Mouse (Mus musculus): Measurements from ENCODE around the gene Olfml2b. TPM values are rescaled to one million over a fixed set of nuclear protein-coding genes. Genes with fewer than 3 reads are reported as not detected.

Olfml2b gene
- 4.4 and 7.0 TPM in 2 replicates for polyA plus RNA-seq (2015; fragmentation: Nextera tagmentation; extraction: Ambion mirVana)

DNA sequence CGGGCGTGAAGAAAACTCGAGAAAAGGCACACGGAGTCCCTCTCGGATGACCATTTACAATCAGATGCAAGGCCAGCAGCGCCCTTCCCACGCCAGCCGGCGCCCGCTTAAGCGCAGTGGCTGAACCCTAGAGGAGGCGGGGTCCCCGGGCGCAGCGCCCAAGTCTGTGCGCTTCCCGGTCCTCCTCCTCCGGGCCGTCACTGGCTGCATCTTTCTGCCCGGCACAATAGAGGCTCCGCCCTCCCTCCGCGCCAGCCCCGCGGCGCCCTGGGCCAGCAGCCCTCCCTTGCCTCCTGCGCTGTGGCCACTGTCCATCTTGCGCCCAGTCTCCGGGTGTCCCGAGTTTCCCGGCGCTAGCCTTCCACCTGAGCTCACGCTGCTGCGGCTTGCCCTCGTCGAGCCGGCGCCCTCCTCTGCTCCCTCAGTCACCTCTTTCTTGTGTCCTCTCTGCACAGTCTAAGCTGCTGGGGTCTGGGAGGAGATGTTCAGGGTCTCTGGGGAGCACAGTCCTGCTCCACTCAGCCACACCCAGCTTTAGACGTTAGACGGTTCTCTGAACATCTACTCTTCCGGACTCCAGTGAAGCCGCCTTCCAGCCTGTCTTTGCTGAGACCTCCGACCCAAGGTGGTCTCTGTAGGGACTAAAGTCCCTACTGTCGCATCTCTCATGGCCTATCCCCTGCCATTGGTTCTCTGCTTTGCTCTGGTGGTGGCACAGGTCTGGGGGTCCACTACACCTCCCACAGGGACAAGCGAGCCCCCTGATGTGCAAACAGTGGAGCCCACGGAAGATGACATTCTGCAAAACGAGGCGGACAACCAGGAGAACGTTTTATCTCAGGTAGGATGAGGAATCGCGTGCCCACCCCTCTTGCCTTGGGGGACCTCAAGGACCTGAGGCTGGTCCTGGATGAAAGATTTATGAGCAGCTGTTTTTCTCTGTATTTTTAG, at the start of gene Olfml2b:
TSS of gene Olfml2b (plus strand) at position 278 of the 951 bp plus-strand sequence.
- H3K36me3 ChIP-seq (ENCODE audit: control insufficient read depth, insufficient read depth, low read length), result no peaks in the 10 kb centered on the region
- peak within 1 kb of the TSS; percentile 86 for H3K4me2 ChIP-seq (ENCODE audit: low read length)
- H3K9me3 ChIP-seq (ENCODE audit: control insufficient read depth, low read length), result no peaks in the 10 kb centered on the region
- no peak within 1 kb of the TSS for H3K27ac ChIP-seq (ENCODE audit: low read depth, low read length)
- WGBS, result 13% methylated on average over 51 of the region's 51 CpGs
- peak; percentile 98 for ATAC-seq
- H3K9ac ChIP-seq (ENCODE audit: low read depth, low read length), result peak within 1 kb of the TSS; percentile 73
- peaks cover 3% of the 10 kb centered on the region; the same call in 1 of the 2 replicates for H3K4me1 ChIP-seq (ENCODE audit: control insufficient read depth, insufficient read depth, low read depth, low read length)
- H3K27me3 ChIP-seq (replicated peaks; ENCODE audit: control insufficient read depth, insufficient read depth, low read length), result no peaks in the 10 kb centered on the region
- H3K4me3 ChIP-seq (ENCODE audit: low read length), result peak within 1 kb of the TSS; percentile 56

DNA sequence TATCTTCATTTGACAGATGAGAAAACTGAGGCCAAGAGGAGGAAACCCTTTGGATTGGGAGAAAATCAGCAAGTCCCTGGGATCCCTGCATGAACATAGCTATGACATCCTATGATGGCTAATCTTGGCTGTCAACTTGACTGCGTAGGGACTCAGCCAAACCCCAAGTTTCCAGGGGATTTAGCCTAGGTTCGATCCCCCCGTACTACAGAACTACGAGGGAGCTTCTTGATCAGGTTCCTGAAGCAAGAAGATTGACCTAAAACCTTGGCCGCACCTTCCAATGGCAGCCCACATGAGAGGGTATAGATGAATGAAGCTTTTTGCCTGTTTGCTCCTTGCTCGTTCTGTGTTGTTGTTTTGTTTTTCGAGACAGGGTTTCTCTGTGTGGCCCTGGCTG, 49.8 kb upstream of the Olfml2b start:
- Histone ChIP-seq H3K9ac (ENCODE audit: low read depth, low read length) (no peak overlapping the region), H3K27ac (ENCODE audit: low read depth, low read length) (no peak overlapping the region), H3K4me2 (ENCODE audit: low read length) (no peak overlapping the region), H3K36me3 (ENCODE audit: control insufficient read depth, insufficient read depth, low read length) (no peaks in the 10 kb centered on the region), H3K4me1 (ENCODE audit: control insufficient read depth, insufficient read depth, low read depth, low read length) (no peaks in the 10 kb centered on the region), H3K4me3 (ENCODE audit: low read length) (no peak overlapping the region), H3K27me3 (replicated peaks; ENCODE audit: control insufficient read depth, insufficient read depth, low read length) (no peaks in the 10 kb centered on the region), H3K9me3 (ENCODE audit: control insufficient read depth, low read length) (no peaks in the 10 kb centered on the region)
- no peak for ATAC-seq
- WGBS, result 96% methylated on average over 7 of the region's 7 CpGs

DNA sequence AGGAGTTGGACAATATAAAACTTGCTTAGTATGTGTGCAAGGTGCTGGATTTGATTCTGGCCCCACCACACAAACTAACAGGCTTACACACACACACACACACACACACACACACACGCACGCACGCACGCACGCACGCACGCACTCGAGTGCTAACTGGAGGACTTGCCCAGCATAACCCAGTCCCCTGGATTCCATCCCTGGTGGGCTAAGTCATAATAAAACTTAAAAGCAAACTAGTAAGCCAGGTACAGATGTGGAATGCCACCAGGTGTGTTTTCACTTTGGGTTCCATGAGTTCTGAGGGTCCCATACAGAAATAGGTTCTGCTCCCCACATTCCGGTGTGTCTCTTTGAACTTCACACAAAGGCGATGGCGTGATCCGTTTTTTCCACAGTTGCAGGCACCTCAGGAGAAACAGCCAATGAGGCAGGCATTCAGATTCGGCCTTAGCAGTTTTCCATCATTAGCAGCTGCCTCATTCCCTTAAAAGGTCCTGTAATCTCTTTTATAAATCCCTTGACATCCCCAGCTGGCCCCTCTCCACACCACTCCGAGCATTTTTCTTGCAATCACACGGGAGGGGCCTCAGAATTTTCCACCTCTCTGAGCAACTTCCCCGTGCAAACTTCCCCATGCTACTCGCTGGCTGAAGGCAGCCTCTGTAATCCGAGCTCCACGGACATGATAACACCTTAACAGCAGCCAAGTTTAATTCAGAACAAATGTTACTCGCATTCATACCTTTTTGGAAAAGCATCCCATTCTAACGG, 38.9 kb upstream of the Olfml2b start:
- H3K27ac ChIP-seq (ENCODE audit: low read depth, low read length), result no peak overlapping the region
- ATAC-seq, result no peak
- H3K36me3 ChIP-seq (ENCODE audit: control insufficient read depth, insufficient read depth, low read length), result no peaks in the 10 kb centered on the region
- H3K4me1 ChIP-seq (ENCODE audit: control insufficient read depth, insufficient read depth, low read depth, low read length), result no peaks in the 10 kb centered on the region
- no peak overlapping the region for H3K9ac ChIP-seq (ENCODE audit: low read depth, low read length)
- H3K4me2 ChIP-seq (ENCODE audit: low read length), result no peak overlapping the region
- no peaks in the 10 kb centered on the region for H3K9me3 ChIP-seq (ENCODE audit: control insufficient read depth, low read length)
- H3K27me3 ChIP-seq (replicated peaks; ENCODE audit: control insufficient read depth, insufficient read depth, low read length), result no peaks in the 10 kb centered on the region
- 77% methylated on average over 21 of the region's 21 CpGs for WGBS
- no peak overlapping the region for H3K4me3 ChIP-seq (ENCODE audit: low read length)

DNA sequence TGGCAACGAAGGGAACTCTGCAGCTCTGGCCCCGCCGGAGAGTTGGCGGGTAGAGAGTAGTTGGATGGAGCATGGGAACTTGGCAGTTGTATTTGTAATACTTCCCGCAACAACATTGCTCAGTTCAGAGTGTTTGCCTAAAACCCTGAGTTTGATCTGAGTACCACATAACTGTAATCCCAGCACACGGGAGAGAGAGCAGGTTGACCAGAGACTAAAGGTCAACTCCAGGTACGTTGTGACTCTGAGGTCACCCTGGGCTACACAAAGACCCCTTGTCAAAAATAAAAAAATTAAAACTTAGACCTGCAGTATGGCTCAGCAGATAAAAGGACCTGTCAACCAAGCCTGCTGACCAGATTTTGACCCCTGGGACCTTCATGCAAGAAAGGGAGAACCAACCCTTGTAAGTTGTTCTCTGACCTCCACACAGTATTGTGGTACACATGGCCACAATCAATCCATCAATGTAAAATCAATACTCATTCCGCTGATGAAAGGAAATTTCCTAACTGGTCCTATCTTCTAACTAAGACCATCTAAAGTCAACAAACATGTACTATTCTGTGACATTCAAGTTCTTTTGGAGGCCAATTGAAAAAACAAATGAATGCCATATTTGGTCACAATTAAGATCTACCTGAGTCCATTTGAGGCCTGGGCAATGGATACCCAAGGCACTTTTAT, 37.0 kb upstream of the Olfml2b start:
- no peak for ATAC-seq
- H3K36me3 ChIP-seq (ENCODE audit: control insufficient read depth, insufficient read depth, low read length), result no peaks in the 10 kb centered on the region
- no peaks in the 10 kb centered on the region for H3K27me3 ChIP-seq (replicated peaks; ENCODE audit: control insufficient read depth, insufficient read depth, low read length)
- H3K4me3 ChIP-seq (ENCODE audit: low read length), result no peak overlapping the region
- H3K27ac ChIP-seq (ENCODE audit: low read depth, low read length), result no peak overlapping the region
- H3K9ac ChIP-seq (ENCODE audit: low read depth, low read length), result no peak overlapping the region
- no peaks in the 10 kb centered on the region for H3K4me1 ChIP-seq (ENCODE audit: control insufficient read depth, insufficient read depth, low read depth, low read length)
- H3K9me3 ChIP-seq (ENCODE audit: control insufficient read depth, low read length), result no peaks in the 10 kb centered on the region
- no peak overlapping the region for H3K4me2 ChIP-seq (ENCODE audit: low read length)
- 92% methylated on average over 8 of the region's 8 CpGs for WGBS

GRCm38 (mm10) chr1:170608461-170609071, 35.8 kb upstream of the Olfml2b start:
- Histone ChIP-seq H3K27me3 (replicated peaks; ENCODE audit: control insufficient read depth, insufficient read depth, low read length) (no peaks in the 10 kb centered on the region), H3K4me1 (ENCODE audit: control insufficient read depth, insufficient read depth, low read depth, low read length) (no peaks in the 10 kb centered on the region), H3K27ac (ENCODE audit: low read depth, low read length) (no peak overlapping the region), H3K9ac (ENCODE audit: low read depth, low read length) (no peak overlapping the region), H3K4me2 (ENCODE audit: low read length) (no peak overlapping the region), H3K36me3 (ENCODE audit: control insufficient read depth, insufficient read depth, low read length) (no peaks in the 10 kb centered on the region), H3K4me3 (ENCODE audit: low read length) (no peak overlapping the region), H3K9me3 (ENCODE audit: control insufficient read depth, low read length) (no peaks in the 10 kb centered on the region)
- WGBS, result 89% methylated on average over 3 of the region's 3 CpGs
- no peak for ATAC-seq

GRCm38 (mm10) chr1:170609872-170610271, 34.5 kb upstream of the Olfml2b start:
- Histone ChIP-seq H3K4me1 (ENCODE audit: control insufficient read depth, insufficient read depth, low read depth, low read length) (no peaks in the 10 kb centered on the region), H3K36me3 (ENCODE audit: control insufficient read depth, insufficient read depth, low read length) (no peaks in the 10 kb centered on the region), H3K9ac (ENCODE audit: low read depth, low read length) (no peak overlapping the region), H3K4me3 (ENCODE audit: low read length) (no peak overlapping the region), H3K9me3 (ENCODE audit: control insufficient read depth, low read length) (no peaks in the 10 kb centered on the region), H3K4me2 (ENCODE audit: low read length) (no peak overlapping the region), H3K27ac (ENCODE audit: low read depth, low read length) (no peak overlapping the region), H3K27me3 (replicated peaks; ENCODE audit: control insufficient read depth, insufficient read depth, low read length) (no peaks in the 10 kb centered on the region)
- WGBS, result 90% methylated on average over 7 of the region's 7 CpGs
- ATAC-seq, result no peak

GRCm38 (mm10) chr1:170610289-170610688, 34.0 kb upstream of the Olfml2b start:
- no peaks in the 10 kb centered on the region for H3K4me1 ChIP-seq (ENCODE audit: control insufficient read depth, insufficient read depth, low read depth, low read length)
- no peak overlapping the region for H3K27ac ChIP-seq (ENCODE audit: low read depth, low read length)
- no peaks in the 10 kb centered on the region for H3K27me3 ChIP-seq (replicated peaks; ENCODE audit: control insufficient read depth, insufficient read depth, low read length)
- no peak overlapping the region for H3K4me3 ChIP-seq (ENCODE audit: low read length)
- H3K9ac ChIP-seq (ENCODE audit: low read depth, low read length), result no peak overlapping the region
- no peaks in the 10 kb centered on the region for H3K36me3 ChIP-seq (ENCODE audit: control insufficient read depth, insufficient read depth, low read length)
- ATAC-seq, result no peak
- 86% methylated on average over 3 of the region's 3 CpGs for WGBS
- H3K4me2 ChIP-seq (ENCODE audit: low read length), result no peak overlapping the region
- no peaks in the 10 kb centered on the region for H3K9me3 ChIP-seq (ENCODE audit: control insufficient read depth, low read length)

DNA sequence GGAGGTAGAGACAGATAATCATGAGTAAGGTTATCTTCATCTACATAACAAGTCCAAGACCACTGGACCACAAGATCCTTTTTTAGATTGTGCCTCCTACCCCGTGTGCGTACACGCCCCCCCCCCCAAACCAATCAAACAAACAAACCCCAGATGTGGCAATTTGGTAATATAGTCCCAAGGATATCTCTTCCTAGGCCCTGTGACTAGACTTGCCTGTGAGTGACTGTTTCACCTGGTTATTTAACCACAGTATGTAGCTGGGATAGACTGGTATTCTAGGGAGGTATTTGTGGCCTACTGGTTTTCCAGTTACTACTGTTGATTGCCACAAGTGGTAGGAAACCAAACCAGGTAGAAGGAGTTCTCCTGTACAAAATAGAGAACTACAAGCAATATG, 33.6 kb upstream of the Olfml2b start:
- no peak overlapping the region for H3K4me3 ChIP-seq (ENCODE audit: low read length)
- no peak for ATAC-seq
- WGBS, result 94% methylated on average over 3 of the region's 3 CpGs

More for the DNA sequence above, 33.6 kb upstream of the Olfml2b start:
- Histone ChIP-seq H3K9ac (ENCODE audit: low read depth, low read length) (no peak overlapping the region), H3K9me3 (ENCODE audit: control insufficient read depth, low read length) (no peaks in the 10 kb centered on the region), H3K4me1 (ENCODE audit: control insufficient read depth, insufficient read depth, low read depth, low read length) (no peaks in the 10 kb centered on the region), H3K36me3 (ENCODE audit: control insufficient read depth, insufficient read depth, low read length) (no peaks in the 10 kb centered on the region), H3K27me3 (replicated peaks; ENCODE audit: control insufficient read depth, insufficient read depth, low read length) (no peaks in the 10 kb centered on the region), H3K4me2 (ENCODE audit: low read length) (no peak overlapping the region), H3K27ac (ENCODE audit: low read depth, low read length) (no peak overlapping the region)

Data from hindbrain, embryonic 16.5 days (tissue).